Mouse (Mus musculus): ENCODE results near the gene BC051019.

GRCm38 (mm10) chr7:109680879-109681278 is 42.8 kb downstream of the BC051019 start:
- TF ChIP-seq CTCF (IDR thresholded peaks at IDR 0.05; ENCODE audit: insufficient read depth, low read length) (no peak), POLR2A (IDR thresholded peaks at IDR 0.05; ENCODE audit: borderline replicate concordance, extremely low read depth, low read depth, low read length) (no peak)

All from lung, adult 2 months (tissue).